Mouse (Mus musculus): ENCODE measurements around the gene Cd55b.

- no peak for TF ChIP-seq POLR2A (IDR thresholded peaks at IDR 0.05; ENCODE audit: low read depth, low read length)
- TF ChIP-seq CTCF (IDR thresholded peaks at IDR 0.05; ENCODE audit: borderline replicate concordance, insufficient read depth, low read length): no peak
These were observed 40.1 kb upstream of the Cd55b start for GRCm38 (mm10) chr1:130462867-130463266.
